Mouse (Mus musculus) stomach, postnatal 0 days (tissue): ENCODE data around the gene Hdgfl3.

Experiments used
- CTCF ChIP-seq: IDR thresholded peaks from 2 replicates; pipeline ENCODE4 v1.5.1; 2016; ENCODE audit warnings: antibody characterized with exemption, low read depth, mild to moderate bottlenecking, moderate library complexity
- EP300 ChIP-seq: optimal IDR thresholded peaks from 2 replicates; pipeline ENCODE3; 2016; ENCODE audit warnings: antibody characterized with exemption

DNA sequence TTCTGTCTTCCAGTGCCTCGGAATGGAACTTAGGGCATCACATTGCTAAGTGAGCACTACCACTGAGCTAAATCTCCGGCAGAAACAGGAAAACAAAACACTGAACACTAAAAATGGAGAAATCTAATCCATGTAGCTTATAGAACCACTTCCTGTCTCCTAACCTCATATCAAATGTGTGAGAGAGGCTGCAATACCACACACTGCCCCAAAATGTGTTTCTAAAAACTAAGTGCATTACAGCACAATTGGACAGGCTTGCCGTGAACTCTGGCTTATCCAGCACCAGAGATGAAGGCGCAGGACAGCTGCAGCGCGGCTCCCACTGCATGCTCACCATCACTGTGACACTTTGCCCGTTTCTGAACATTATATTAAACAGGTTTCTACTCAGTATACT is 5.3 kb downstream of the Hdgfl3 start:
- no peak for TF ChIP-seq EP300
- TF ChIP-seq CTCF: no peak
